In the genomic region with DNA sequence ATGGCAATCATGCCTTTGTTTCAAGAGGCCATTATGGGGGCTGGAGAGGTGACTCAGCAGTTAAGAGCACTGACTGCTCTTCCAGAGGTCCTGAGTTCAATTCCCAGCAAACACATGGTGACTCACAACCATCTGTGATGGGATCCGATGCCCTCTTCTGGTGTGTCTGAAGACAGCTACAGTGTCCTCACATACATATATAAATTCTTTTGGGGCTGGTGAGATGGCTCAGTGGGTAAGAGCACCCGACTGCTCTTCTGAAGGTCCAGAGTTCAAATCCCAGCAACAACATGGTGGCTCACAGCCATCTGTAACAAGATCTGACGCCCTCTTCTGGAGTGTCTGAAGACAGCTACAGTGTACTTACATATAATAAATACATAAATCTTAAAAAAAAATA, we compare ENCODE assay signal across 5 mouse cellular contexts. TPM values are rescaled to one million over a fixed set of nuclear protein-coding genes. Genes with fewer than 3 reads are reported as not detected.
"Had no signal": no experiment of that assay in that cellular context is flagged by ENCODE, and none has a peak within 500 bp of the region (broad histone marks: within the 10 kb centered on the region; RNA-seq: fewer than 3 reads in every experiment).

No protein-coding gene starts in this region.

RNA-seq across cellular contexts. Expression of a gene that starts 27.0 kb away (rescaled TPM):
- total RNA-seq: megakaryocyte-erythroid progenitor cell, adult 5-6 weeks had no signal

RNA-seq across cellular contexts. Expression of a gene that starts 45.1 kb away (rescaled TPM):
- total RNA-seq: megakaryocyte progenitor cell, adult 5-6 weeks; megakaryocyte, adult 5-6 weeks; megakaryocyte-erythroid progenitor cell, adult 5-6 weeks; monocyte, adult 5-6 weeks had no signal
- polyA plus RNA-seq: macrophage had no signal
